ENCODE assay signal across 10 mouse cellular contexts in genomic region chr2:34627328-34628226, GRCm38 (mm10).
A peak's percentile ranks its signal among the peaks of the same experiment; 100 is the strongest.
DNase-seq lines count a peak whose midpoint lies in the region; ATAC-seq and TF ChIP-seq lines count a peak whose summit lies in the region.
"Had no signal": no experiment of that assay in that cellular context is flagged by ENCODE, and none has a peak within 500 bp of the region (broad histone marks: within the 10 kb centered on the region; RNA-seq: fewer than 3 reads in every experiment).

No protein-coding gene starts in this region.

- no peaks in the 10 kb centered on the region for H3K9me3 ChIP-seq in lung, embryonic 15.5 days
- no peaks in the 10 kb centered on the region for H3K9me3 ChIP-seq in forebrain, embryonic 11.5 days (ENCODE audit: control insufficient read depth, low read length)
- H3K9me3 ChIP-seq: forebrain, embryonic 15.5 days had no signal

- TF ChIP-seq CTCF in lung, adult 2 months (IDR thresholded peaks at IDR 0.05; ENCODE audit: insufficient read depth, low read length), result no peak

- no peaks in the 10 kb centered on the region for H3K27me3 ChIP-seq in lung, embryonic 15.5 days
- H3K27me3 ChIP-seq in myocyte (ENCODE audit: control insufficient read depth, insufficient read depth, insufficient read length), result no peaks in the 10 kb centered on the region
- H3K27me3 ChIP-seq in forebrain, embryonic 11.5 days (ENCODE audit: control insufficient read depth, insufficient read depth, low read length), result no peaks in the 10 kb centered on the region
- H3K27me3 ChIP-seq: forebrain, embryonic 15.5 days had no signal

- intact Hi-C loops in heart, postnatal 36 days (cut with DNase I), result no loop called here

- TF ChIP-seq POLR2A in lung, adult 2 months (IDR thresholded peaks at IDR 0.05; ENCODE audit: borderline replicate concordance, extremely low read depth, low read depth, low read length), result no peak
- TF ChIP-seq POLR2A in myocyte (IDR thresholded peaks at IDR 0.05; ENCODE audit: insufficient read length, low read depth), result peak; percentile 19

- peak; percentile 45 for DNase-seq in adrenal gland, adult 2 months
- no peak for DNase-seq in adrenal gland, adult 18-20 months (ENCODE audit: low spot score in 2 of 2)
- no peak for DNase-seq in lung, adult 2 months
- peak; percentile 25 to 39 for DNase-seq in heart, postnatal 36 days
- DNase-seq in forebrain, embryonic 11.5 days (ENCODE audit: low spot score), result no peak
- no peak for DNase-seq in gastrocnemius, adult 8-10 months (ENCODE audit: low spot score in 2 of 2)
- DNase-seq: cerebellum, adult 2 months had no signal

- no peak overlapping the region for H3K9ac ChIP-seq in lung, embryonic 15.5 days
- H3K9ac ChIP-seq in forebrain, embryonic 11.5 days (ENCODE audit: low read length), result no peak overlapping the region
- H3K9ac ChIP-seq: forebrain, embryonic 15.5 days had no signal

- ATAC-seq in lung, embryonic 15.5 days (ENCODE audit: borderline replicate concordance, extremely low read depth, low FRiP score, low TSS enrichment), result peak; percentile 87
- ATAC-seq in forebrain, embryonic 11.5 days (replicated peaks; ENCODE audit: low FRiP score), result no peak
- ATAC-seq: forebrain, embryonic 15.5 days had no signal

- peak overlapping the region; percentile 69 for H3K27ac ChIP-seq in lung, embryonic 15.5 days
- no peak overlapping the region for H3K27ac ChIP-seq in forebrain, embryonic 11.5 days (ENCODE audit: low read depth, low read length)
- H3K27ac ChIP-seq: forebrain, embryonic 15.5 days had no signal

- no peak overlapping the region for H3ac ChIP-seq in myocyte (ENCODE audit: control insufficient read depth, insufficient read length)

- no peaks in the 10 kb centered on the region for H3K36me3 ChIP-seq in lung, embryonic 15.5 days
- H3K36me3 ChIP-seq in myocyte (ENCODE audit: control insufficient read depth, insufficient read depth), result no peaks in the 10 kb centered on the region
- H3K36me3 ChIP-seq in forebrain, embryonic 11.5 days (ENCODE audit: control insufficient read depth, insufficient read depth, low read length), result no peaks in the 10 kb centered on the region

- H3K4me2 ChIP-seq in lung, embryonic 15.5 days, result no peak overlapping the region
- H3K4me2 ChIP-seq in myocyte (ENCODE audit: low read depth), result no peak overlapping the region
- no peak overlapping the region for H3K4me2 ChIP-seq in forebrain, embryonic 11.5 days (ENCODE audit: low read depth, low read length, severe bottlenecking)
- H3K4me2 ChIP-seq: forebrain, embryonic 15.5 days had no signal

- 53% methylated on average over 17 of the region's 17 CpGs for WGBS in lung, embryonic 15.5 days
- 56% methylated on average over 17 of the region's 17 CpGs for WGBS in lung, adult 2 months
- 75% methylated on average over 17 of the region's 17 CpGs for WGBS in forebrain, embryonic 11.5 days

- H3K79me2 ChIP-seq in myocyte (ENCODE audit: control insufficient read depth, insufficient read depth), result no peaks in the 10 kb centered on the region

- H3K4me3 ChIP-seq in lung, embryonic 15.5 days, result no peak overlapping the region
- H3K4me3 ChIP-seq in lung, adult 2 months (replicated peaks; ENCODE audit: extremely low read depth, low read depth, low read length), result no peak overlapping the region
- H3K4me3 ChIP-seq in myocyte, result no peak overlapping the region
- no peak overlapping the region for H3K4me3 ChIP-seq in forebrain, embryonic 11.5 days (ENCODE audit: low read depth, low read length)
- H3K4me3 ChIP-seq: forebrain, embryonic 15.5 days had no signal

- H3K4me1 ChIP-seq in lung, embryonic 15.5 days, result peaks cover 34% of the 10 kb centered on the region
- H3K4me1 ChIP-seq in lung, adult 2 months (ENCODE audit: control insufficient read depth, insufficient read depth, low read length), result no peaks in the 10 kb centered on the region
- H3K4me1 ChIP-seq in forebrain, embryonic 11.5 days (replicated peaks; ENCODE audit: control insufficient read depth, insufficient read depth, low read length), result no peaks in the 10 kb centered on the region
- H3K4me1 ChIP-seq: forebrain, embryonic 15.5 days had no signal

TF ChIP-seq in myocyte, 11 proteins besides CTCF, POLR2A, EP300 and RAD21:
- TF ChIP-seq MYOG (IDR thresholded peaks at IDR 0.05; ENCODE audit: control insufficient read depth in 1 of 3, insufficient read depth in 1 of 3, insufficient read length in 2 of 3, low read depth in 2 of 3) (no peak), MYOD1 (IDR thresholded peaks at IDR 0.05; ENCODE audit: control insufficient read depth in 1 of 3, insufficient read length in 2 of 3, low read depth in 2 of 3) (peak in 1 of 3 experiments; percentile 18), CEBPB (IDR thresholded peaks at IDR 0.05; ENCODE audit: insufficient read depth, poor library complexity, severe bottlenecking) (no peak), TCF3 (IDR thresholded peaks at IDR 0.05; ENCODE audit: insufficient read length, low read depth) (no peak)

Comparison
In these comparisons a context has a peak if more than half of its experiments do, and no peak if none do; other contexts are left out.
1. DNase-seq: peak in adrenal gland, adult 2 months (single experiment) and heart, postnatal 36 days (2 of 2); none in adrenal gland, adult 18-20 months (0 of 2), lung, adult 2 months (single experiment), forebrain, embryonic 11.5 days (single experiment) and gastrocnemius, adult 8-10 months (0 of 2).